Mouse (Mus musculus) intestine, postnatal 0 days (tissue): ENCODE results near the gene Nup107. TPM values are rescaled to one million over a fixed set of nuclear protein-coding genes. Genes with fewer than 3 reads are reported as not detected.

ENCODE experiments used
- ATAC-seq: fragments of 200-750 bp; cut with Nextera tagmentation; 2 replicates; pipeline ENCODE4 v1.8.0; 2017; ENCODE audit warnings: mild to moderate bottlenecking, moderate TSS enrichment, moderate library complexity
- H3K27ac ChIP-seq: fragments of 300-500 bp; sonication (generic); 2 replicates; pipeline ENCODE4 v1.5.1; 2014; ENCODE audit warnings: mild to moderate bottlenecking, low read depth, low read length, moderate library complexity
- H3K27me3 ChIP-seq: fragments of 300-500 bp; sonication (generic); replicated peaks from 2 replicates; pipeline ENCODE4 v1.6.1; 2014; ENCODE audit warnings: low read length, mixed read lengths; ENCODE audit not compliant: control insufficient read depth, insufficient read depth
- H3K36me3 ChIP-seq: fragments of 300-500 bp; sonication (generic); 2 replicates; pipeline ENCODE4 v1.6.1; 2014; ENCODE audit warnings: mild to moderate bottlenecking, moderate library complexity; ENCODE audit not compliant: control insufficient read depth, insufficient read depth
- H3K4me1 ChIP-seq: fragments of 300-500 bp; sonication (generic); replicated peaks from 2 replicates; pipeline ENCODE4 v1.6.1; 2014; ENCODE audit warnings: antibody characterized with exemption, low read length, mixed read lengths; ENCODE audit not compliant: control insufficient read depth, insufficient read depth
- H3K4me2 ChIP-seq: fragments of 300-500 bp; sonication (generic); replicated peaks from 2 replicates; pipeline ENCODE4 v1.6.1; 2014; ENCODE audit warnings: low read depth, mild to moderate bottlenecking, moderate library complexity
- H3K4me3 ChIP-seq: fragments of 300-500 bp; sonication (generic); 2 replicates; pipeline ENCODE4 v1.5.1; 2014; ENCODE audit warnings: low read depth, low read length
- H3K9ac ChIP-seq: fragments of 300-500 bp; sonication (generic); 2 replicates; pipeline ENCODE4 v1.6.1; 2014; ENCODE audit warnings: mild to moderate bottlenecking, low read depth, low read length
- H3K9me3 ChIP-seq: fragments of 300-500 bp; sonication (generic); 2 replicates; pipeline ENCODE4 v1.6.1; 2016; ENCODE audit warnings: mixed run types; ENCODE audit not compliant: control insufficient read depth
- CTCF ChIP-seq: sonication (generic); IDR thresholded peaks from 2 replicates; pipeline ENCODE4 v1.5.1; 2016; ENCODE audit warnings: low read depth, mild to moderate bottlenecking, control low read depth, antibody characterized with exemption, moderate library complexity
- WGBS: fragments of 180-500 bp; shearing (Covaris S2); extraction: QIAGEN DNeasy Blood & Tissue Kit; methylation state at CpG from one replicate; pipeline ENCODE4 v1.1.7; 2014; 5-methylcytosine and 5-hydroxymethylcytosine counted together
- polyA plus RNA-seq: library from polyadenylated mRNA; unstranded; fragments of >200 nt; fragmentation: Nextera tagmentation; extraction: Ambion mirVana; gene quantifications from 2 replicates; pipeline ENCODE4 v1.2.1, GENCODE M21; 2015

The Nup107 gene
- polyA plus RNA-seq, 1 experiment from 2014 or later, result 16.2 TPM

DNA sequence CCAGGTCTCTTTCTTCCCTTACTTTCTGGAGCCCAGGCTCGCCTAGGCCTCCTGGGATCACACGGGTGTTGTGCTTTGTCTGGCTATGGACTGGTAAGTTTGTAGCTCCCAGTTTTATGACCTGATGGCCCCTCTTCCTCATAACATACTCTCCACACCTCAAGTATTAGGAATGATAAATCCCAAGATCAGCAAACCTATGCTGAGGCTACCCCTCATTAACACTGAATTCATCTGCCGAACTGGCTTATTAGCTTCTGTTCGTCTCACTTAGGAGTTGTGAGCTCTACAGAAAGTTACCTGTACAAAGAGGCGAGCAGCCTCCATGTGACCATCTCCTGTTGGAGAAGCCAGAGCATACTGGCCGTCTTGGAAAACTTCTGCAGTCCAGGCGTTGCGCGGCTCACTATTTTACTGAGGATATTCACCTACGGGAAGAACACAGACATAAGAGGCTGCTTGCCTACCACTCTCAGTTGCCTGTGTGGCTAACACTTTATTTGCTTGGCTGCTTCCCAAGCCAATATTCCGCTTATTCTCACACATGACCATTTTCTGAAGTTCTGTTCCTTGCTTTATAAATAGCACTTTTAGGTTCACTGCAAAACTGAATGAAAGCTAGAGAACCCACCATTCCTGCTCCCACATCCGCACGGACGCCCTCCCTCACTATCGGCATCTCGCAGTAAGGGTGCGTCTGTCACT is 11.3 kb downstream of the Nup107 start:
- Histone ChIP-seq H3K4me3 (no peak overlapping the region), H3K36me3 (peaks cover 72% of the 10 kb centered on the region), H3K9me3 (no peaks in the 10 kb centered on the region), H3K9ac (no peak overlapping the region), H3K27ac (no peak overlapping the region; the same call in 1 of the 2 replicates), H3K27me3 (no peaks in the 10 kb centered on the region), H3K4me2 (no peak overlapping the region), H3K4me1 (no peaks in the 10 kb centered on the region)
- no peak for TF ChIP-seq CTCF
- no peak for ATAC-seq
- 93% methylated on average over 17 of the region's 17 CpGs for WGBS

- no peak for TF ChIP-seq CTCF
- Histone ChIP-seq H3K4me1 (no peaks in the 10 kb centered on the region), H3K9me3 (no peaks in the 10 kb centered on the region), H3K27me3 (no peaks in the 10 kb centered on the region), H3K36me3 (peaks cover 74% of the 10 kb centered on the region), H3K4me2 (no peak overlapping the region), H3K9ac (no peak overlapping the region), H3K4me3 (no peak overlapping the region), H3K27ac (no peak overlapping the region)
- WGBS, result 95% methylated on average over 6 of the region's 6 CpGs
- ATAC-seq, result no peak
These were observed 12.1 kb downstream of the Nup107 start for GRCm38 (mm10) chr10:117780306-117780911.

GRCm38 (mm10) chr10:117779581-117780305 is 12.8 kb downstream of the Nup107 start:
- ATAC-seq, result no peak
- Histone ChIP-seq H3K4me1 (no peaks in the 10 kb centered on the region), H3K9me3 (no peaks in the 10 kb centered on the region), H3K27ac (no peak overlapping the region), H3K9ac (no peak overlapping the region), H3K36me3 (peaks cover 73% of the 10 kb centered on the region), H3K4me3 (no peak overlapping the region), H3K4me2 (no peak overlapping the region), H3K27me3 (no peaks in the 10 kb centered on the region)
- no peak for TF ChIP-seq CTCF
- 90% methylated on average over 8 of the region's 8 CpGs for WGBS

DNA sequence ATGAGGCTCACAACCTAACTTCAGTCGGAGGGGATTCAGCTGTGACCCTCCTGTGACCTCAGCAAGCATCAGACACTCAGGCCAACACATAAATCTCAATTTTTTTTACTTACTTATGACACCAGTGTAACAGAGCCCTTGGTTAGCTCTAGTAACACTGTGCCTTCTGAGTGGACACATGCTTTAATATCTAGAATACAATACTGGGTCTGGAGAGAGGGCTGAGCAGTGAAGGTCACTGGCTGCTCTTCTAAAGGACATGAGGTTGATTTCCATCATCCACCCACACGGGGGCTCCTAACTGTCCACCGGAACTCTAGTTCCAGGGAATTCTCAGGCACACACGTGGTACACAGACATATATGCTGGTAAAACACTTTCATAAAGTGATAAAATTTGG is 13.6 kb downstream of the Nup107 start:
- TF ChIP-seq CTCF, result no peak
- Histone ChIP-seq H3K4me3 (no peak overlapping the region), H3K27ac (no peak overlapping the region), H3K4me2 (no peak overlapping the region), H3K27me3 (no peaks in the 10 kb centered on the region), H3K36me3 (peaks cover 78% of the 10 kb centered on the region), H3K9me3 (no peaks in the 10 kb centered on the region), H3K4me1 (no peaks in the 10 kb centered on the region), H3K9ac (no peak overlapping the region)
- ATAC-seq, result no peak
- 84% methylated on average over 4 of the region's 4 CpGs for WGBS

DNA sequence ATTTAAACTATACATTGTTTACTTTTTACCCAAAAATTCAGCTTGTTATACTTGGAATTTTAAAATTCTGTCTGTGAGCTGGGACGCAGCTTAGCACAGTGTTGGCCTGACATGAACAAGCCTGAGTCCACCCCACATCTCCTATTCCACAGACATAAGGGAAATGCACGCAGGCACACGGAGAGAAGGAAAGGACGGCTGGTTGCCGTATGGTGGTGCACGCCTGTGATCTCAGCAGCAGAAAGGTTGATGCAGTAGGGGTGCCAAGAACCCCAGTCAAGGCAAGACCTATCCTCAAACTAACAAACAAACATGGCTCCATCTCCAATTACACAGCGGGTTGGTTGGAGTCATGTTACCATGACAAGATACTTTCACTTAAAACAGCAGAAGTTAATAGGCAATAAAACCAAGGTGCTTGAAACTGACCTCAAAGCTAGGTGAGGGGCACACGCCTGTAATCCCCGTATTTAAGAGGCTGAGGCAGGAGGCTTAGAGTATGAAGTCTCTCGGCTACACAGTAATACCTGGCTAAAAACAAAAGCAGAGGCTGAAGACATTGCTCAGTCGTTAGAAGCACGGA is 14.1 kb downstream of the Nup107 start:
- 93% methylated on average over 12 of the region's 12 CpGs for WGBS
- Histone ChIP-seq H3K27me3 (no peaks in the 10 kb centered on the region), H3K4me3 (no peak overlapping the region), H3K9me3 (no peaks in the 10 kb centered on the region), H3K36me3 (peaks cover 79% of the 10 kb centered on the region), H3K9ac (no peak overlapping the region), H3K27ac (no peak overlapping the region), H3K4me1 (no peaks in the 10 kb centered on the region), H3K4me2 (no peak overlapping the region)
- ATAC-seq, result no peak
- TF ChIP-seq CTCF, result no peak
